Mouse (Mus musculus) E14TG2a.4 (cell line): Measurements from ENCODE around the gene Ctbp1.

ENCODE experiments used
- H3K27me3 ChIP-seq: 2 replicates; pipeline ENCODE4 v1.6.1; 2014; ENCODE audit warnings: low read length, control low read depth; ENCODE audit not compliant: insufficient read depth
- H3K36me3 ChIP-seq: 2 replicates; pipeline ENCODE4 v1.6.1; 2014; ENCODE audit warnings: low read length, control low read depth; ENCODE audit not compliant: insufficient read depth
- H3K4me1 ChIP-seq: replicated peaks from 2 replicates; pipeline ENCODE4 v1.6.1; 2014; ENCODE audit warnings: low read depth, low read length, control low read depth
- H3K4me3 ChIP-seq: replicated peaks from 2 replicates; pipeline ENCODE4 v1.5.1; 2014; ENCODE audit warnings: mild to moderate bottlenecking, low read length
- H3K9me3 ChIP-seq: 2 replicates; pipeline ENCODE4 v1.6.1; 2014; ENCODE audit warnings: low read length, control low read depth
- CTCF ChIP-seq: conservative IDR thresholded peaks from 2 replicates; pipeline ENCODE4 v1.5.1; 2014; ENCODE audit warnings: low read length
- NANOG ChIP-seq: IDR thresholded peaks from 2 replicates; pipeline ENCODE4 v1.6.1; 2014; ENCODE audit warnings: borderline replicate concordance, low read length, mixed read lengths
- POU5F1 ChIP-seq: IDR thresholded peaks from 2 replicates; pipeline ENCODE4 v1.6.1; 2014; ENCODE audit warnings: low read length, borderline replicate concordance

Ctbp1 gene

DNA sequence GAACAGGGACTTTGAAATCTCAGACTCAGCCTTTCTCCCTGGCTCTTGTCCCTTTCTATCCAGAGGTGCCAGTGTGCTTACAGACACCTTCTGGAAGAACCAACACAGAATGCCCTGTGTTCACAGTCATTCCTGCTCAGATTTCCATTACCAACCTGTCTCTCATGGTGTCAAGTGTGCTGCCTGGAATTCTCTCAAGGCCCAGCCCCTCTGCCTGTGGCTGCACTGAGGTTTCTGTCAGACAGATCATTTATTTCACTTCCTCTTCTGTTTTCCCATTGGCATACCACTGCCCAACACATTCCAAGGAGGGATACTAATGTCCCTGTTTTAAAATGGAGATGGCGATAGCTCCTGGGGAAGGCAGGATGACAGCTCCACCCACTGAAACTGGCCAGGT lies 6.6 kb upstream of the Ctbp1 start:
- TF ChIP-seq CTCF (no peak), NANOG (no peak), POU5F1 (no peak)
- H3K4me3 ChIP-seq: no peak overlapping the region
- H3K36me3 ChIP-seq: no peaks in the 10 kb centered on the region
- no peaks in the 10 kb centered on the region for H3K9me3 ChIP-seq
- H3K4me1 ChIP-seq: no peaks in the 10 kb centered on the region
- peaks cover 45% of the 10 kb centered on the region for H3K27me3 ChIP-seq

DNA sequence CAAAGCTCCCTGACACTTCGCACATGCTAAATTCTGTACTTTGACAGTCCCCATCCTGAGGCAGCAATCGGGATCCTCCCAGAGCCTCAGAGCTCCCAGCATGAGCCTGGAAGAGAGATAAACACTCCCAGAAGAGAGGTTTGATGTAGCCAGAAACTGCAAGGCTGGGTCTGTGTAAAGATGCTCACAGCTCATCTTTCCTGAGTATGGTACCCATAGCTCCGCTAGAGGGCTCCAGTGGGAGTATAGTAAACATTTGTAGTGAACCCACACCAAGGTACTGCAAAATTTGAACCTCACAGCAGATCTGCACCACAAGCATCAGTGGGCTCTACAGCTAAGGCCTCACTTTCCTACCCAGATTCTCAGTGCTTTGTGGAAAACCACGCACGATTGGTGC lies 4.2 kb upstream of the Ctbp1 start:
- Histone ChIP-seq H3K27me3 (peaks cover 27% of the 10 kb centered on the region), H3K4me3 (no peak overlapping the region), H3K36me3 (no peaks in the 10 kb centered on the region), H3K9me3 (no peaks in the 10 kb centered on the region), H3K4me1 (peaks cover 7% of the 10 kb centered on the region)
- TF ChIP-seq CTCF (peak; percentile 55), POU5F1 (no peak)

DNA sequence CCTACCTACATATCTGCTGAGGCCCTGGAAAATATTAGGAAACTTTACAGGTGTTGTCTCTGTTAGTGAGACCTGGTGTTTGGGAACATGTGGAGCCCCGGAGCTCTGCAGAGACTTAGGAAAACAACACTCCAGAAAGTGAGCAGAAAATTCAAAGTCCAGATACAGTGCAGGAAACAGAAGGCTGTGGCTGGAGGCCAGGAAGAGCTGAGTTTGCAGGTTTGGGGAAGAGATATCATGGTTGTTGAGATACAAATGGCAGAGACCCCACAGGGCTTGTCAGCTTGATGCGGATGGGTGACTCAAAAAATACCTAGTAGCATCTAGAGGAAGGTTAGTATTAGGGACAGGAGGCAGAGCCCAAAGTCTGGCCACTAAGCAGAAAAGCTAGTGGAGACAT lies 2.5 kb upstream of the Ctbp1 start:
- peaks cover 12% of the 10 kb centered on the region for H3K36me3 ChIP-seq
- no peaks in the 10 kb centered on the region for H3K9me3 ChIP-seq
- TF ChIP-seq POU5F1: no peak
- no peak for TF ChIP-seq CTCF
- no peak for TF ChIP-seq NANOG
- peaks cover 24% of the 10 kb centered on the region for H3K4me1 ChIP-seq
- H3K27me3 ChIP-seq: peaks cover 16% of the 10 kb centered on the region; the same call in 1 of the 2 replicates
- no peak overlapping the region for H3K4me3 ChIP-seq

DNA sequence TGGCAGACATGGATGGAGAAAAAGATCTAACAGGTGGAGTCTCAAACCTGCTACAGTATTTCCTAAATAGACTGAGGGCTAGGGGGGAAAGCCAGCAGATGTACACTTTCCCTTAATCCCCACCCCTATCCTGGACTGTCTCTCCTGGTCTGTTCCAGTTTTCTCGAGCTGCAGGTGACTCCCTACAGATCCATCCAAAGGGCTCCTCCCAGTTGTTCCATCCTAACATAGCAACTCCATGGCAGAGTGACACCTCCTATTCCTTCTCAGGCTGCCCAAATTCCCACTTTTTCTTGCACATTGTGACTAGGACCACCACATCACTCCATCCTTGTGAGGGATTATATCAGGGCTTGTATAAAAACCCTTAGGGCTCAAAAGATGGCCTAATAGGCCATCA lies 960 bp upstream of the Ctbp1 start:
- Histone ChIP-seq H3K9me3 (no peaks in the 10 kb centered on the region), H3K4me1 (peaks cover 39% of the 10 kb centered on the region), H3K4me3 (peak overlapping the region; percentile 97), H3K36me3 (peaks cover 21% of the 10 kb centered on the region), H3K27me3 (peaks cover 14% of the 10 kb centered on the region; the same call in 1 of the 2 replicates)
- TF ChIP-seq CTCF: no peak
- no peak for TF ChIP-seq POU5F1
- TF ChIP-seq NANOG: no peak

DNA sequence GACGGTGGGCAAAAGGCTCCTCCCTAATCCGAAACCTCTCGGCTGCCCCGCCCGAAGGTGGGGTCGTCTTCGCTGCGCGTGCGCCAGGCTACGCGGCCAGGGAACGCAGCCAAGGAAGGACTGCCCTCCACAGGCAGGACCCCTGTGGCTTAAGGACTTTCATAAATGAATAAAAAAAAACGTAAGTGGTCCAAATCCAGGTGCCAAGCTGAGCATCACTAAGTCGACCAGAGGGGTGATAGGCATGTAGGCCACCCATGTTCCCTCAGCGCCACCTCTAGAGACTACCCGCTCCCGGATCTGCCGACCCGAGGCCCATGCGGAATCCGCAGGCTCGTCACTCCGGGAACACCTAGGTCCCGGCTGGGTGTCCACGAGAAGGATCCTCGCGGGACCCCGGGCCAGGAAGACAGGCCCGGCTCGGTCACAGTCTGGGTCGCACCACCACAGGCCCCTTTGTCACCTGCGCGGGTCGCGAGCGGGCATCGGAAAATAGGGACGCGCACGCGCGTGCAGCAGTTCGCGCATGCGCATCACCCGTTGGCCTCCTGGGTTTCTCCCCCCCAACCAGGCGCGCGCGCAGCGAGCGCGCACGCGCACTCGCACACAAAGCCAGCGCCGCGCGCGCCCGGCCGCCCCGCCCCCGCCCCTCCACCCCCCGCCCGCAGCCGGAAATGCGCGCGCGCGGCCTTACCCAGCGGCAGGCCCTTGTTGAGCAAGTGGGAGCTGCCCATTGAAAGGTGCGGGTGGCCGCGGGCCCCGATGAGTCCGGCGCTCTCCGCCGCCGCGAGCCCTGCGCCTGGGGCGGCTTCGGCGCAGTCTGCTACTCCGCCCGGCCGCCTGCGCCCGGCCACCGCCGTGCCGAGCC lies 475 bp downstream of the Ctbp1 start:
- Histone ChIP-seq H3K4me3 (peak overlapping the region; percentile 97), H3K27me3 (peaks cover 13% of the 10 kb centered on the region; the same call in 1 of the 2 replicates), H3K4me1 (peaks cover 47% of the 10 kb centered on the region), H3K9me3 (no peaks in the 10 kb centered on the region), H3K36me3 (peaks cover 31% of the 10 kb centered on the region)
- TF ChIP-seq CTCF (no peak), POU5F1 (no peak), NANOG (no peak)

DNA sequence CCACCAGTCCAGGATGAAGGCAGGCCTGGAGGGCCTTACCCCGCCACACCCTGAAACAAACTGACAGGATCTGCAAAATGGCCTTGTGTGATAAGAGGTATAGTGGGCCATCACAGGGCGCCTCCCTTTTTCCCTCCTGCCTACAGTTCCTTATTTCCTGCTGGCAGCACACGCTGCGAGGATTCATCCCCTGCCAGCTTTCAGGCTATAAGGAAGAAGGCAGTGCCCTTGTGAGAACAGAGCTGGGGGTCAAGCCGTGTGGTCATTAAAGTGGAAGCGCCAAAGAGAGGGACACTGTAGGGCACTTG lies 1.1 kb downstream of the Ctbp1 start:
- no peak for TF ChIP-seq POU5F1
- no peak for TF ChIP-seq NANOG
- no peak for TF ChIP-seq CTCF
- H3K4me1 ChIP-seq: peaks cover 47% of the 10 kb centered on the region
- peak overlapping the region; percentile 97 for H3K4me3 ChIP-seq
- no peaks in the 10 kb centered on the region for H3K9me3 ChIP-seq
- peaks cover 37% of the 10 kb centered on the region for H3K36me3 ChIP-seq
- peaks cover 13% of the 10 kb centered on the region; the same call in 1 of the 2 replicates for H3K27me3 ChIP-seq

DNA sequence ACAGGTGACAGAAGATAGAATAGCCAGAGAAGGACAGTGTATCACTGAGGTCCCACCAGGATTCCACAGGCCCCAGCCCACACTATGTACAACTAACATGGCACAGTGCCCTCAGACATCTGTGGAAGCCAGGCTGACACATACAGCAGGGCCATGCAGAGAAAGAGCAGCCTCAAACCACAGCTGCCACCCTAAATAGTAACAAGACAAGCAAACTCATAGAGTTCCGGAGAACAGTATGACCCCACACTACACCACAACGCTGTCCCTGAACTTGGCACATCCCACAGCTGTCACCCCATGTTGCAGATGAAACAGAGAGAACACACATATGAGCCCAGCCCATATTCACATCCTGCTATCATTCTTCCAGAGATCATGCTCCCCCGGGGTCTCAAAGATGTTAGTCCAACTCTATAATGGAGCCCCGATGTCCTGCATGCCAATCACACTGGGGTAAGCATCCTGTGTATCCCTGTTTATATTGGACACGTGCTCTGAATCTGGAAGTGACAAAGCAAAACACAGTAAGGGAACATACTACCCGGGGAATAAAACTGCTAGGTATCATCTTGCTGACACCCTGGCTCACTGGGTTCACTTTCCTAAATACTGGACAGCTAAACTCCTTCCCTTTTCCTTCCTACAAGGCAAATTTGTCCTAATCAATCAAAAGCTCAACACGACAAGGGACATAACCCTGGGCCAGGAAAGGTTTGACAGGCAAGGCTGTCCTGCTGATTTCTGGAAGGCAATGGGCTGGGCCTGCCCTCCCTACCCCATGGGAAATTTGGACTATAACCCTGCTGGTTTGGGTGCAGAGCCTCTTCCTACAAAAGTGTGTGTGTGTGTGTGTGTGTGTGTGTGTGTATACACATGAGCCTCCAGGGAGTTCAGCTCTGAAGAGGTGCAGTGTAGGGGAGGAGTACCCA lies 1.7 kb downstream of the Ctbp1 start:
- H3K36me3 ChIP-seq: peaks cover 43% of the 10 kb centered on the region
- H3K9me3 ChIP-seq: no peaks in the 10 kb centered on the region
- H3K27me3 ChIP-seq: peaks cover 13% of the 10 kb centered on the region; the same call in 1 of the 2 replicates
- H3K4me1 ChIP-seq: peaks cover 47% of the 10 kb centered on the region
- H3K4me3 ChIP-seq: peak overlapping the region; percentile 97
- TF ChIP-seq POU5F1 (no peak), NANOG (no peak), CTCF (no peak)

DNA sequence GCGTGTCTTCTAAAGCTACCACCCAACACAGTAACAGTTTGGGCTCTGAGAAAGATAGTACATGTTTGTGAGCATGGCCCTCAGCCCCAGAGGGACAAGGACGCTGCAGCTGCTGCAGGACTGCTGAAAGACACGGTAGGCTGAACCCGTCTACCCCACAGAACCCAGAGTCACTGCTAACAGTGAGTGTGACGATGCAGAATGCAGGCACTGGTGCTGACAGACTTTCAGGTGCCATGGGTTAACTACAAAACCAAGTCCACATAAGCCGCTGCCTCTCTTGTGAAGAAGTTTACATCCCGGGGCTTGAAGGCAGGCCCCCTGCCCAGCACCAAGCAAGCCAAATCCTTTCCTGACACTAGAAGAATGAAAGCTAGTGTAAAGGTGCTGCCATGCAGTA lies 2.6 kb downstream of the Ctbp1 start:
- H3K27me3 ChIP-seq: peaks cover 7% of the 10 kb centered on the region; the same call in 1 of the 2 replicates
- H3K4me1 ChIP-seq: peaks cover 47% of the 10 kb centered on the region
- no peak for TF ChIP-seq CTCF
- no peaks in the 10 kb centered on the region for H3K9me3 ChIP-seq
- peaks cover 53% of the 10 kb centered on the region for H3K36me3 ChIP-seq
- no peak overlapping the region for H3K4me3 ChIP-seq
